Mouse (Mus musculus): ENCODE data around the gene Tssk3. TPM values are rescaled to one million over a fixed set of nuclear protein-coding genes. Genes with fewer than 3 reads are reported as not detected.
"Not testable (repeated sequence)": the region's sequence is repeated elsewhere in the genome, so short reads cannot be mapped to it uniquely, and the experiment has no call there.

Gene Tssk3
- polyA plus RNA-seq, 1 experiment from 2014 or later: 0.14 TPM

GRCm38 (mm10) chr4:129463097-129464059, 27.4 kb downstream of the Tssk3 start:
- no peaks in the 10 kb centered on the region for H3K9me3 ChIP-seq (ENCODE audit: low read length)
- peak; percentile 97 for TF ChIP-seq EP300 (IDR thresholded peaks at IDR 0.05; ENCODE audit: low read depth)
- TF ChIP-seq CTCF (IDR thresholded peaks at IDR 0.05; ENCODE audit: low read depth): no peak
- peaks cover 41% of the 10 kb centered on the region for H3K36me3 ChIP-seq (replicated peaks; ENCODE audit: insufficient read depth, low read length)
- DNase-seq (peak; percentile 66), ATAC-seq (peak; percentile 67)
- H3K4me2 ChIP-seq (ENCODE audit: low read depth, low read length): peak overlapping the region; percentile 79
- H3K27ac ChIP-seq (ENCODE audit: low read depth): peak overlapping the region; percentile 99
- peaks cover 23% of the 10 kb centered on the region; the same call in 1 of the 2 replicates for H3K4me1 ChIP-seq (ENCODE audit: insufficient read depth)
- WGBS (ENCODE audit: insufficient replicate concordance): 54% methylated on average over 24 of the region's 24 CpGs
- no peaks in the 10 kb centered on the region for H3K27me3 ChIP-seq (ENCODE audit: insufficient read depth, low read length)
- H3K9ac ChIP-seq (replicated peaks): peak overlapping the region; percentile 99
- peak overlapping the region; percentile 100 for H3K4me3 ChIP-seq (ENCODE audit: low read depth, low read length)

- WGBS (ENCODE audit: insufficient replicate concordance): 27% methylated on average over 3 of the region's 3 CpGs
- ATAC-seq (no peak), DNase-seq (no peak)
- H3K9me3 ChIP-seq (ENCODE audit: low read length): no peaks in the 10 kb centered on the region
- H3K4me3 ChIP-seq (ENCODE audit: low read depth, low read length): peak overlapping the region; percentile 100
- H3K4me1 ChIP-seq (ENCODE audit: insufficient read depth): peaks cover 23% of the 10 kb centered on the region; the same call in 1 of the 2 replicates
- TF ChIP-seq CTCF (IDR thresholded peaks at IDR 0.05; ENCODE audit: low read depth) (no peak), EP300 (IDR thresholded peaks at IDR 0.05; ENCODE audit: low read depth) (no peak)
- peak overlapping the region; percentile 79 for H3K4me2 ChIP-seq (ENCODE audit: low read depth, low read length)
- H3K36me3 ChIP-seq (replicated peaks; ENCODE audit: insufficient read depth, low read length): peaks cover 28% of the 10 kb centered on the region
- no peaks in the 10 kb centered on the region for H3K27me3 ChIP-seq (ENCODE audit: insufficient read depth, low read length)
- peak overlapping the region; percentile 99 for H3K9ac ChIP-seq (replicated peaks)
- peak overlapping the region; percentile 99 for H3K27ac ChIP-seq (ENCODE audit: low read depth)
These were observed 28.7 kb downstream of the Tssk3 start for GRCm38 (mm10) chr4:129462118-129462517.

- no peak for TF ChIP-seq CTCF (IDR thresholded peaks at IDR 0.05; ENCODE audit: low read depth)
- TF ChIP-seq EP300 (IDR thresholded peaks at IDR 0.05; ENCODE audit: low read depth): peak; percentile 93
- WGBS (ENCODE audit: insufficient replicate concordance): under 1% methylated on average over 46 of the region's 46 CpGs
- DNase-seq: peak; percentile 100
These were observed 29.4 kb downstream of the Tssk3 start, which contains the start of gene Bsdc1 for GRCm38 (mm10) chr4:129461183-129461960. Gene Bsdc1, plus strand, starts transcription at chr4:129461581.

GRCm38 (mm10) chr4:129460827-129461182, 30.0 kb downstream of the Tssk3 start:
- Histone ChIP-seq H3K9me3 (ENCODE audit: low read length) (no peaks in the 10 kb centered on the region), H3K36me3 (replicated peaks; ENCODE audit: insufficient read depth, low read length) (peaks cover 15% of the 10 kb centered on the region), H3K4me1 (ENCODE audit: insufficient read depth) (peaks cover 23% of the 10 kb centered on the region; the same call in 1 of the 2 replicates), H3K4me2 (ENCODE audit: low read depth, low read length) (peak overlapping the region; percentile 85), H3K27ac (ENCODE audit: low read depth) (peak overlapping the region; percentile 84), H3K4me3 (ENCODE audit: low read depth, low read length) (peak overlapping the region; percentile 100), H3K27me3 (ENCODE audit: insufficient read depth, low read length) (no peaks in the 10 kb centered on the region), H3K9ac (replicated peaks) (peak overlapping the region; percentile 72)
- TF ChIP-seq EP300 (IDR thresholded peaks at IDR 0.05; ENCODE audit: low read depth) (no peak), CTCF (IDR thresholded peaks at IDR 0.05; ENCODE audit: low read depth) (no peak)
- 2% methylated on average over 4 of the region's 4 CpGs for WGBS (ENCODE audit: insufficient replicate concordance)
- no peak for ATAC-seq
- DNase-seq: no peak

More at GRCm38 (mm10) chr4:129461183-129461960, 29.4 kb downstream of the Tssk3 start, which contains the start of gene Bsdc1:
- H3K4me3 ChIP-seq (ENCODE audit: low read depth, low read length): peak within 1 kb of the TSS; percentile 100
- no peaks in the 10 kb centered on the region for H3K9me3 ChIP-seq (ENCODE audit: low read length)
- H3K4me2 ChIP-seq (ENCODE audit: low read depth, low read length): peak within 1 kb of the TSS; percentile 85
- H3K4me1 ChIP-seq (ENCODE audit: insufficient read depth): peaks cover 23% of the 10 kb centered on the region; the same call in 1 of the 2 replicates
- no peaks in the 10 kb centered on the region for H3K27me3 ChIP-seq (ENCODE audit: insufficient read depth, low read length)
- H3K27ac ChIP-seq (ENCODE audit: low read depth): peak within 1 kb of the TSS; percentile 99
- peak within 1 kb of the TSS; percentile 99 for H3K9ac ChIP-seq (replicated peaks)
- peak; percentile 92 for ATAC-seq
- H3K36me3 ChIP-seq (replicated peaks; ENCODE audit: insufficient read depth, low read length): peaks cover 21% of the 10 kb centered on the region

- no peak overlapping the region for H3K9ac ChIP-seq (replicated peaks)
- H3K36me3 ChIP-seq (replicated peaks; ENCODE audit: insufficient read depth, low read length): peaks cover 4% of the 10 kb centered on the region; the same call in 1 of the 2 replicates
- TF ChIP-seq CTCF (IDR thresholded peaks at IDR 0.05; ENCODE audit: low read depth) (no peak), EP300 (IDR thresholded peaks at IDR 0.05; ENCODE audit: low read depth) (no peak)
- H3K4me2 ChIP-seq (ENCODE audit: low read depth, low read length): no peak overlapping the region
- DNase-seq: no peak
- H3K4me3 ChIP-seq (ENCODE audit: low read depth, low read length): no peak overlapping the region
- WGBS (ENCODE audit: insufficient replicate concordance): 72% methylated on average over 3 of the region's 3 CpGs
- no peak for ATAC-seq
- H3K9me3 ChIP-seq (ENCODE audit: low read length): no peaks in the 10 kb centered on the region
- no peak overlapping the region for H3K27ac ChIP-seq (ENCODE audit: low read depth)
- H3K27me3 ChIP-seq (ENCODE audit: insufficient read depth, low read length): no peaks in the 10 kb centered on the region
- peaks cover 16% of the 10 kb centered on the region; the same call in 1 of the 2 replicates for H3K4me1 ChIP-seq (ENCODE audit: insufficient read depth)
These were observed 31.1 kb downstream of the Tssk3 start for GRCm38 (mm10) chr4:129459726-129460125.

- not testable (repeated sequence) for DNase-seq; H3K36me3 ChIP-seq (replicated peaks; ENCODE audit: insufficient read depth, low read length); H3K4me3 ChIP-seq (ENCODE audit: low read depth, low read length); H3K9ac ChIP-seq (replicated peaks); ATAC-seq; H3K9me3 ChIP-seq (ENCODE audit: low read length); H3K27me3 ChIP-seq (ENCODE audit: insufficient read depth, low read length); H3K4me1 ChIP-seq (ENCODE audit: insufficient read depth); H3K4me2 ChIP-seq (ENCODE audit: low read depth, low read length); H3K27ac ChIP-seq (ENCODE audit: low read depth)
- 77% methylated on average over 2 of the region's 2 CpGs for WGBS (ENCODE audit: insufficient replicate concordance)
These were observed 33.5 kb downstream of the Tssk3 start for GRCm38 (mm10) chr4:129457311-129457710.

Measured in liver, postnatal 0 days (tissue).